Comparison of ENCODE assay signal across 9 mouse cellular contexts in genomic region chr6:90505906-90506305, GRCm38 (mm10). TPM values are rescaled to one million over a fixed set of nuclear protein-coding genes. Genes with fewer than 3 reads are reported as not detected.
DNase-seq lines count a peak whose midpoint lies in the region; ATAC-seq and TF ChIP-seq lines count a peak whose summit lies in the region.
"Had no signal": no experiment of that assay in that cellular context is flagged by ENCODE, and none has a peak within 500 bp of the region (broad histone marks: within the 10 kb centered on the region; RNA-seq: fewer than 3 reads in every experiment).

No protein-coding gene starts in this region.

- no peak for TF ChIP-seq POLR2A in brain, embryonic 14.5 days (IDR thresholded peaks at IDR 0.05; ENCODE audit: borderline replicate concordance, extremely low read depth, insufficient read depth, insufficient read length, poor library complexity, severe bottlenecking)
- no peak for TF ChIP-seq POLR2A in limb, embryonic 14.5 days (IDR thresholded peaks at IDR 0.05; ENCODE audit: borderline replicate concordance, extremely low read depth, insufficient read depth, insufficient read length)

- H3K36me3 ChIP-seq in kidney, embryonic 14.5 days (ENCODE audit: control insufficient read depth, insufficient read depth, low read length): no peaks in the 10 kb centered on the region
- no peaks in the 10 kb centered on the region for H3K36me3 ChIP-seq in heart, embryonic 10.5 days
- H3K36me3 ChIP-seq in limb, embryonic 14.5 days (ENCODE audit: control insufficient read depth, insufficient read depth, low read length): no peaks in the 10 kb centered on the region
- H3K36me3 ChIP-seq: G1E had no signal

- H3K4me3 ChIP-seq in kidney, embryonic 14.5 days (ENCODE audit: low read length): no peak overlapping the region
- no peak overlapping the region for H3K4me3 ChIP-seq in heart, embryonic 10.5 days
- no peak overlapping the region for H3K4me3 ChIP-seq in limb, embryonic 14.5 days (replicated peaks; ENCODE audit: low read length)

- H3K27me3 ChIP-seq in kidney, embryonic 14.5 days (ENCODE audit: control insufficient read depth, insufficient read depth, low read length): no peaks in the 10 kb centered on the region
- no peaks in the 10 kb centered on the region for H3K27me3 ChIP-seq in heart, embryonic 10.5 days (ENCODE audit: insufficient read depth, poor library complexity, severe bottlenecking)
- no peaks in the 10 kb centered on the region for H3K27me3 ChIP-seq in limb, embryonic 14.5 days (ENCODE audit: control insufficient read depth, insufficient read depth, low read length)

- H3K4me1 ChIP-seq in kidney, embryonic 14.5 days (ENCODE audit: control insufficient read depth, insufficient read depth, low read length): peaks cover 9% of the 10 kb centered on the region; the same call in 1 of the 2 replicates
- peaks cover 52% of the 10 kb centered on the region for H3K4me1 ChIP-seq in heart, embryonic 10.5 days
- H3K4me1 ChIP-seq in limb, embryonic 14.5 days (ENCODE audit: control insufficient read depth, insufficient read depth, low read length): peaks cover 28% of the 10 kb centered on the region

- TF ChIP-seq CTCF in brain, embryonic 14.5 days (IDR thresholded peaks at IDR 0.05; ENCODE audit: borderline replicate concordance, extremely low read depth, insufficient read depth, insufficient read length): no peak

- ATAC-seq in kidney, embryonic 14.5 days (ENCODE audit: low FRiP score, low TSS enrichment): no peak
- no peak for ATAC-seq in limb, embryonic 14.5 days (ENCODE audit: low FRiP score, low read depth)

- H3K4me2 ChIP-seq in kidney, embryonic 14.5 days (replicated peaks; ENCODE audit: low read depth, low read length): no peak overlapping the region
- no peak overlapping the region for H3K4me2 ChIP-seq in limb, embryonic 14.5 days (replicated peaks; ENCODE audit: low read depth, low read length, severe bottlenecking)

- peak; percentile 69 for DNase-seq in kidney, adult 11 months
- DNase-seq in brain, embryonic 14.5 days (ENCODE audit: low read depth): peak; percentile 62
- DNase-seq in heart, embryonic 10.5 days (ENCODE audit: low spot score): peak; percentile 58
- DNase-seq in limb, embryonic 14.5 days (ENCODE audit: low spot score): no peak
- no peak for DNase-seq in gastrocnemius, adult 8-10 months (ENCODE audit: low spot score in 2 of 2)
- DNase-seq in spleen, postnatal 14 days (ENCODE audit: low spot score in 2 of 2): no peak
- DNase-seq in cerebellum, postnatal 10 days: no peak

- no peak overlapping the region for H3K27ac ChIP-seq in kidney, embryonic 14.5 days (ENCODE audit: low read depth, low read length)
- H3K27ac ChIP-seq in heart, embryonic 10.5 days: peak overlapping the region; percentile 77; the same call in 1 of the 2 replicates
- peak overlapping the region; percentile 65 for H3K27ac ChIP-seq in limb, embryonic 14.5 days (replicated peaks; ENCODE audit: low read depth, low read length)

- no peak overlapping the region for H3K9ac ChIP-seq in kidney, embryonic 14.5 days (ENCODE audit: low read depth, low read length)
- no peak overlapping the region for H3K9ac ChIP-seq in limb, embryonic 14.5 days (ENCODE audit: low read depth, low read length, severe bottlenecking)

- no peaks in the 10 kb centered on the region for H3K9me3 ChIP-seq in kidney, embryonic 14.5 days (ENCODE audit: control insufficient read depth, low read length)
- no peaks in the 10 kb centered on the region for H3K9me3 ChIP-seq in heart, embryonic 10.5 days
- no peaks in the 10 kb centered on the region for H3K9me3 ChIP-seq in limb, embryonic 14.5 days (ENCODE audit: control insufficient read depth, low read length)
- H3K9me3 ChIP-seq: G1E had no signal

- 65% methylated on average over 6 of the region's 6 CpGs for WGBS in kidney, embryonic 14.5 days
- 55% methylated on average over 6 of the region's 6 CpGs for WGBS in heart, embryonic 10.5 days
- 65% methylated on average over 6 of the region's 6 CpGs for WGBS in limb, embryonic 14.5 days

RNA-seq across cellular contexts. Expression of gene Aldh1l1, which starts 19.7 kb away (rescaled TPM):
- polyA plus RNA-seq in kidney, embryonic 14.5 days (2014; fragmentation: Nextera tagmentation; extraction: Ambion mirVana): 1.4 and 2.9 TPM in 2 replicates
- polyA plus RNA-seq in brain, embryonic 14.5 days (2012; rRNA removed): 20.4 and 33.6 TPM in 2 replicates
- 0.93 and 1.3 TPM in 2 replicates for polyA plus RNA-seq in heart, embryonic 10.5 days (2016; fragmentation: Nextera tagmentation; extraction: Ambion mirVana)
- 1.3 and 1.5 TPM in 2 replicates for polyA plus RNA-seq in limb, embryonic 14.5 days (2012; rRNA removed)
- 1.4 and 2.1 TPM in 2 replicates for polyA plus RNA-seq in limb, embryonic 14.5 days (2014; fragmentation: Nextera tagmentation; extraction: Ambion mirVana)
- 1 to 10 TPM; 2.4 to 5.5 (median 4.0) TPM for total RNA-seq in gastrocnemius, adult 8-10 months (2022)
- polyA plus RNA-seq: G1E had no signal

RNA-seq across cellular contexts. Expression of gene Klf15, which starts 43.5 kb away (rescaled TPM):
- 5.3 and 9.3 TPM in 2 replicates for polyA plus RNA-seq in kidney, embryonic 14.5 days (2014; fragmentation: Nextera tagmentation; extraction: Ambion mirVana)
- 11.8 and 12.6 TPM in 2 replicates for polyA plus RNA-seq in brain, embryonic 14.5 days (2012; rRNA removed)
- polyA plus RNA-seq in heart, embryonic 10.5 days (2016; fragmentation: Nextera tagmentation; extraction: Ambion mirVana): 7.9 and 11.5 TPM in 2 replicates
- polyA plus RNA-seq in limb, embryonic 14.5 days (2012; rRNA removed): 7.0 TPM in 2 replicates
- 4.4 and 5.3 TPM in 2 replicates for polyA plus RNA-seq in limb, embryonic 14.5 days (2014; fragmentation: Nextera tagmentation; extraction: Ambion mirVana)
- total RNA-seq in gastrocnemius, adult 8-10 months (2022): 10 to 100 TPM; 26.7 to 83.2 (median 44.3) TPM
- polyA plus RNA-seq: G1E had no signal

Comparison
In these comparisons a context has a peak if more than half of its experiments do, and no peak if none do; other contexts are left out.
1. DNase-seq: peak in kidney, adult 11 months (single experiment), brain, embryonic 14.5 days (single experiment) and heart, embryonic 10.5 days (single experiment); none in limb, embryonic 14.5 days (single experiment), gastrocnemius, adult 8-10 months (0 of 2), spleen, postnatal 14 days (0 of 2) and cerebellum, postnatal 10 days (0 of 2).